ENCODE assay signal across 11 mouse cellular contexts in genomic region chr8:125337444-125338077, GRCm38 (mm10).
DNase-seq lines count a peak whose midpoint lies in the region; ATAC-seq lines count a peak whose summit lies in the region.
"Had no signal": no experiment of that assay in that cellular context is flagged by ENCODE, and none has a peak within 500 bp of the region (broad histone marks: within the 10 kb centered on the region; RNA-seq: fewer than 3 reads in every experiment).

No protein-coding gene starts in this region.

- H3K4me1 ChIP-seq in heart, embryonic 10.5 days = peaks cover 64% of the 10 kb centered on the region
- peaks cover 20% of the 10 kb centered on the region for H3K4me1 ChIP-seq in lung, embryonic 15.5 days
- peaks cover 11% of the 10 kb centered on the region for H3K4me1 ChIP-seq in intestine, embryonic 16.5 days (ENCODE audit: control insufficient read depth, insufficient read depth, low read length)
- peaks cover 41% of the 10 kb centered on the region for H3K4me1 ChIP-seq in forebrain, embryonic 10.5 days

- no peak overlapping the region for H3K4me3 ChIP-seq in heart, embryonic 10.5 days
- no peak overlapping the region for H3K4me3 ChIP-seq in lung, embryonic 15.5 days
- no peak overlapping the region for H3K4me3 ChIP-seq in intestine, embryonic 16.5 days (ENCODE audit: low read length)
- no peak overlapping the region for H3K4me3 ChIP-seq in forebrain, embryonic 10.5 days
- H3K4me3 ChIP-seq: forebrain, embryonic 12.5 days; midbrain, embryonic 12.5 days had no signal

- no peaks in the 10 kb centered on the region for H3K27me3 ChIP-seq in heart, embryonic 10.5 days (ENCODE audit: insufficient read depth, poor library complexity, severe bottlenecking)
- no peaks in the 10 kb centered on the region for H3K27me3 ChIP-seq in lung, embryonic 15.5 days
- H3K27me3 ChIP-seq in intestine, embryonic 16.5 days (replicated peaks; ENCODE audit: control insufficient read depth, insufficient read depth, low read length) = no peaks in the 10 kb centered on the region
- peaks cover 18% of the 10 kb centered on the region for H3K27me3 ChIP-seq in forebrain, embryonic 10.5 days (ENCODE audit: poor library complexity, severe bottlenecking)

- H3K4me2 ChIP-seq in lung, embryonic 15.5 days = peak overlapping the region; percentile 7; the same call in 1 of the 2 replicates
- no peak overlapping the region for H3K4me2 ChIP-seq in intestine, embryonic 16.5 days (ENCODE audit: low read depth, low read length)
- H3K4me2 ChIP-seq: forebrain, embryonic 12.5 days; midbrain, embryonic 12.5 days had no signal

- H3K27ac ChIP-seq in heart, embryonic 10.5 days = peak overlapping the region; percentile 65
- no peak overlapping the region for H3K27ac ChIP-seq in lung, embryonic 15.5 days
- no peak overlapping the region for H3K27ac ChIP-seq in intestine, embryonic 16.5 days (ENCODE audit: low read length)
- H3K27ac ChIP-seq in forebrain, embryonic 10.5 days = no peak overlapping the region
- H3K27ac ChIP-seq: forebrain, embryonic 12.5 days had no signal

- no peak for ATAC-seq in lung, embryonic 15.5 days (ENCODE audit: borderline replicate concordance, extremely low read depth, low FRiP score, low TSS enrichment)
- 0 out of 2 replicates have a peak, but pooled peaks have one; percentile 26 for ATAC-seq in intestine, embryonic 16.5 days

- DNase-seq in heart, embryonic 10.5 days (ENCODE audit: low spot score) = no peak
- DNase-seq in heart, postnatal 14 days = no peak
- DNase-seq in lung, adult 18-20 months = no peak
- peak; percentile 40 for DNase-seq in thymus, postnatal 0 days (ENCODE audit: low spot score)
- no peak for DNase-seq in forebrain, embryonic 10.5 days (ENCODE audit: extremely low spot score, low spot score)
- DNase-seq in kidney, adult 8-10 months = no peak
- DNase-seq: gastrocnemius, postnatal 36 days had no signal

- no peaks in the 10 kb centered on the region for H3K9me3 ChIP-seq in heart, embryonic 10.5 days
- H3K9me3 ChIP-seq in lung, embryonic 15.5 days = no peaks in the 10 kb centered on the region
- no peaks in the 10 kb centered on the region for H3K9me3 ChIP-seq in intestine, embryonic 16.5 days (ENCODE audit: control insufficient read depth, low read length)
- 0 out of 2 replicates have a peak, but pooled peaks cover 4% of the 10 kb centered on the region for H3K9me3 ChIP-seq in forebrain, embryonic 10.5 days
- H3K9me3 ChIP-seq: forebrain, embryonic 12.5 days; midbrain, embryonic 12.5 days had no signal

- intact Hi-C loops in heart, postnatal 14 days (cut with DNase I) = loop anchor here (5.0 kb wide), 1 partner anchor 230 kb away; the partner anchor contains the start of gene Sipa1l2

- H3K36me3 ChIP-seq in heart, embryonic 10.5 days = no peaks in the 10 kb centered on the region
- no peaks in the 10 kb centered on the region for H3K36me3 ChIP-seq in lung, embryonic 15.5 days
- H3K36me3 ChIP-seq in intestine, embryonic 16.5 days (ENCODE audit: control insufficient read depth, insufficient read depth, low read length) = no peaks in the 10 kb centered on the region
- no peaks in the 10 kb centered on the region for H3K36me3 ChIP-seq in forebrain, embryonic 10.5 days (replicated peaks)
- H3K36me3 ChIP-seq: forebrain, embryonic 12.5 days; midbrain, embryonic 12.5 days had no signal

- WGBS in heart, embryonic 10.5 days = 23% methylated on average over 18 of the region's 18 CpGs
- WGBS in lung, embryonic 15.5 days = 15% methylated on average over 18 of the region's 18 CpGs
- 20% methylated on average over 18 of the region's 18 CpGs for WGBS in intestine, embryonic 16.5 days
- WGBS in forebrain, embryonic 10.5 days = 79% methylated on average over 18 of the region's 18 CpGs

- no peak overlapping the region for H3K9ac ChIP-seq in lung, embryonic 15.5 days
- H3K9ac ChIP-seq in intestine, embryonic 16.5 days (ENCODE audit: low read depth, low read length) = no peak overlapping the region
- H3K9ac ChIP-seq: forebrain, embryonic 12.5 days; midbrain, embryonic 12.5 days had no signal
